Mouse (Mus musculus) MEL (cell line): ENCODE results near the gene Ptgis. TPM values are rescaled to one million over a fixed set of nuclear protein-coding genes. Genes with fewer than 3 reads are reported as not detected.

ENCODE experiments used
- DNase-seq: peaks from one replicate; pipeline ENCODE4 v3.0.0; 2011; ENCODE audit warnings: low read depth, low spot score
- H3K27ac ChIP-seq: 2 replicates; pipeline ENCODE4 v1.5.1; 2012; ENCODE audit warnings: low read depth, mild to moderate bottlenecking, control low read depth, low read length, moderate library complexity; ENCODE audit not compliant: control insufficient read depth
- H3K27me3 ChIP-seq, 2 experiments: fragments of 150-350 bp in 1 of 2; sonication (generic) in 1 of 2; 2 replicates each; pipeline ENCODE4 v1.6.1; 2012; ENCODE audit warnings: low read length in 2 of 2, mild to moderate bottlenecking in 2 of 2, improper control_type of control experiment in 1 of 2, moderate library complexity in 1 of 2; ENCODE audit not compliant: insufficient read depth in 2 of 2, control insufficient read depth in 1 of 2
- H3K36me3 ChIP-seq, 2 experiments: 2 replicates each; pipeline ENCODE4 v1.6.1; 2012 to 2014; ENCODE audit warnings: low read length in 2 of 2, improper control_type of control experiment in 1 of 2, inconsistent platforms in 1 of 2, mild to moderate bottlenecking in 1 of 2; ENCODE audit not compliant: insufficient read depth in 2 of 2, control insufficient read depth in 1 of 2
- H3K4me1 ChIP-seq, 2 experiments: fragments of 150-350 bp in 1 of 2; sonication (generic) in 1 of 2; 2 replicates each; pipeline ENCODE4 v1.6.1; 2012; ENCODE audit warnings: low read length in 2 of 2, improper control_type of control experiment in 1 of 2, mild to moderate bottlenecking in 1 of 2; ENCODE audit not compliant: insufficient read depth in 2 of 2, control insufficient read depth in 1 of 2
- H3K4me3 ChIP-seq, 2 experiments: fragments of 150-350 bp in 1 of 2; sonication (generic) in 1 of 2; 2 replicates each; pipeline ENCODE4 v1.5.1; 2012; ENCODE audit warnings: low read depth in 2 of 2, low read length in 2 of 2, mild to moderate bottlenecking in 2 of 2, moderate library complexity in 2 of 2, control low read depth in 1 of 2, improper control_type of control experiment in 1 of 2; ENCODE audit not compliant: control insufficient read depth in 1 of 2, insufficient read depth in 1 of 2
- H3K79me2 ChIP-seq: 2 replicates; pipeline ENCODE4 v1.6.1; 2012; ENCODE audit warnings: mild to moderate bottlenecking, low read length, moderate library complexity; ENCODE audit not compliant: control insufficient read depth, poor library complexity, insufficient read depth
- H3K9ac ChIP-seq: 2 replicates; pipeline ENCODE4 v1.6.1; 2012; ENCODE audit warnings: low read depth, mild to moderate bottlenecking, control low read depth, low read length, moderate library complexity; ENCODE audit not compliant: control insufficient read depth, poor library complexity, severe bottlenecking
- H3K9me3 ChIP-seq: fragments of 150-350 bp; sonication (generic); replicated peaks from 2 replicates; pipeline ENCODE4 v1.6.1; 2012; ENCODE audit warnings: mild to moderate bottlenecking, low read length, improper control_type of control experiment, moderate library complexity; ENCODE audit not compliant: insufficient read depth
- BHLHE40 ChIP-seq: IDR thresholded peaks from 2 replicates; pipeline ENCODE4 v1.6.1; 2012; ENCODE audit warnings: low read depth, mild to moderate bottlenecking, inconsistent platforms, low read length, improper control_type of control experiment, borderline replicate concordance
- CHD1 ChIP-seq: IDR thresholded peaks from 2 replicates; pipeline ENCODE4 v1.6.1; 2012; ENCODE audit warnings: low read depth, mild to moderate bottlenecking, inconsistent platforms, low read length, improper control_type of control experiment
- CHD2 ChIP-seq: IDR thresholded peaks from 2 replicates; pipeline ENCODE4 v1.6.1; 2011; ENCODE audit warnings: low read length, improper control_type of control experiment
- ELF1 ChIP-seq: IDR thresholded peaks from 2 replicates; pipeline ENCODE4 v1.6.1; 2014; ENCODE audit warnings: low read depth, mild to moderate bottlenecking, inconsistent platforms, low read length, improper control_type of control experiment, moderate library complexity
- EP300 ChIP-seq, 2 experiments: IDR thresholded peaks; 2 replicates each; pipeline ENCODE4 v1.6.1; 2011; ENCODE audit warnings: improper control_type of control experiment in 2 of 2, low read length in 2 of 2, low read depth in 1 of 2, mild to moderate bottlenecking in 1 of 2
- JUND ChIP-seq: IDR thresholded peaks from 2 replicates; pipeline ENCODE4 v1.6.1; 2011; ENCODE audit warnings: low read depth, mild to moderate bottlenecking, improper control_type of control experiment, low read length
- KAT2A ChIP-seq: conservative IDR thresholded peaks from 2 replicates; pipeline ENCODE4 v1.6.1; 2012; ENCODE audit warnings: low read depth, low read length, improper control_type of control experiment, inconsistent platforms
- MAFK ChIP-seq: IDR thresholded peaks from 2 replicates; pipeline ENCODE4 v1.6.1; 2011; ENCODE audit warnings: low read depth, mild to moderate bottlenecking, low read length, improper control_type of control experiment, borderline replicate concordance
- MAX ChIP-seq: IDR thresholded peaks from 2 replicates; pipeline ENCODE4 v1.6.1; 2011; ENCODE audit warnings: low read length, improper control_type of control experiment
- MEF2A ChIP-seq: IDR thresholded peaks from 2 replicates; pipeline ENCODE4 v1.6.1; 2014; ENCODE audit warnings: low read depth, mild to moderate bottlenecking, inconsistent platforms, low read length, improper control_type of control experiment; ENCODE audit not compliant: poor library complexity, insufficient replicate concordance, severe bottlenecking; ENCODE audit errors: extremely low read depth
- MXI1 ChIP-seq: IDR thresholded peaks from 2 replicates; pipeline ENCODE4 v1.6.1; 2011; ENCODE audit warnings: mild to moderate bottlenecking, low read depth, low read length, improper control_type of control experiment
- MYB ChIP-seq: IDR thresholded peaks from 2 replicates; pipeline ENCODE4 v1.6.1; 2011; ENCODE audit warnings: mild to moderate bottlenecking, low read depth, low read length, improper control_type of control experiment
- MYC ChIP-seq: IDR thresholded peaks from 2 replicates; pipeline ENCODE4 v1.6.1; 2011; ENCODE audit warnings: low read depth, mild to moderate bottlenecking, low read length, improper control_type of control experiment, moderate library complexity
- NELFE ChIP-seq: IDR thresholded peaks from 2 replicates; pipeline ENCODE4 v1.6.1; 2011; ENCODE audit warnings: low read depth, low read length, improper control_type of control experiment
- NRF1 ChIP-seq: IDR thresholded peaks from 2 replicates; pipeline ENCODE4 v1.6.1; 2014; ENCODE audit warnings: low read depth, mild to moderate bottlenecking, inconsistent platforms, low read length, improper control_type of control experiment, moderate library complexity; ENCODE audit not compliant: poor library complexity, insufficient read depth, severe bottlenecking
- POLR2A ChIP-seq, 2 experiments: IDR thresholded peaks; 2 replicates each; pipeline ENCODE4 v1.6.1; 2011 to 2012; ENCODE audit warnings: low read length in 2 of 2, mild to moderate bottlenecking in 2 of 2, control low read depth in 1 of 2, improper control_type of control experiment in 1 of 2, low read depth in 1 of 2, moderate library complexity in 1 of 2; ENCODE audit not compliant: control insufficient read depth in 1 of 2, insufficient read depth in 1 of 2, poor library complexity in 1 of 2
- POLR2AphosphoS2 ChIP-seq: IDR thresholded peaks from 2 replicates; pipeline ENCODE4 v1.6.1; 2011; ENCODE audit warnings: low read length, improper control_type of control experiment
- RCOR1 ChIP-seq: IDR thresholded peaks from 2 replicates; pipeline ENCODE4 v1.6.1; 2012; ENCODE audit warnings: low read depth, mild to moderate bottlenecking, inconsistent platforms, low read length, improper control_type of control experiment
- TAL1 ChIP-seq: IDR thresholded peaks from 2 replicates; pipeline ENCODE4 v1.6.1; 2012; ENCODE audit warnings: mild to moderate bottlenecking, inconsistent platforms, low read length, moderate library complexity, mixed read lengths
- TCF12 ChIP-seq: IDR thresholded peaks from 2 replicates; pipeline ENCODE4 v1.6.1; 2014; ENCODE audit warnings: low read depth, mild to moderate bottlenecking, inconsistent platforms, low read length, improper control_type of control experiment, moderate library complexity
- USF2 ChIP-seq, 2 experiments: IDR thresholded peaks; 2 replicates each; pipeline ENCODE4 v1.6.1; 2011 to 2012; ENCODE audit warnings: improper control_type of control experiment in 2 of 2, low read length in 2 of 2, borderline replicate concordance in 1 of 2, inconsistent platforms in 1 of 2, low read depth in 1 of 2, mild to moderate bottlenecking in 1 of 2; ENCODE audit not compliant: insufficient read depth in 1 of 2
- ZC3H11A ChIP-seq: IDR thresholded peaks from 2 replicates; pipeline ENCODE4 v1.6.1; 2012; ENCODE audit warnings: low read depth, mild to moderate bottlenecking, inconsistent platforms, low read length, improper control_type of control experiment
- ZKSCAN1 ChIP-seq: IDR thresholded peaks from 2 replicates; pipeline ENCODE4 v1.6.1; 2012; ENCODE audit warnings: low read depth, mild to moderate bottlenecking, inconsistent platforms, low read length, improper control_type of control experiment, moderate library complexity
- ZMIZ1 ChIP-seq: IDR thresholded peaks from 2 replicates; pipeline ENCODE4 v1.6.1; 2012; ENCODE audit warnings: low read depth, mild to moderate bottlenecking, inconsistent platforms, low read length, improper control_type of control experiment, moderate library complexity
- polyA plus RNA-seq, 2 experiments: library from polyadenylated mRNA; stranded (reverse) in 1 of 2; unstranded in 1 of 2; fragments of >175 nt in 1 of 2; fragments of >200 nt in 1 of 2; gene quantifications; 2 replicates each; pipeline versions ENCODE4 v1.2.1 to v1.2.4; 2012; ENCODE audit warnings: low replicate concordance in 2 of 2, low read depth in 1 of 2; ENCODE audit not compliant: insufficient read length in 2 of 2, insufficient read depth in 1 of 2, missing spikeins in 1 of 2
- total RNA-seq: library from RNA; depleted of rRNA; stranded (reverse); fragments of 300-350 nt; gene quantifications from 2 replicates; pipeline ENCODE4 v1.2.3, GENCODE M21; 2012; rRNA removed

Gene Ptgis
- total RNA-seq (7.3 and 7.6 TPM in 2 replicates), polyA plus RNA-seq (10 to 100 TPM in 1 of 2 experiments, not detected in 1; 12.7 TPM)

GRCm38 (mm10) chr2:167240008-167240964 is at the start of gene Ptgis:
Gene Ptgis (minus strand): TSS chr2:167240604.
- Histone ChIP-seq H3K4me1 (no peaks in the 10 kb centered on the region), H3K27me3 (peaks cover 0 to 6% of the 10 kb centered on the region in 2 experiments; a peak in 3 of 4 replicates), H3K79me2 (no peaks in the 10 kb centered on the region), H3K9ac (no peak within 1 kb of the TSS), H3K9me3 (no peaks in the 10 kb centered on the region), H3K27ac (no peak within 1 kb of the TSS), H3K4me3 (no peak within 1 kb of the TSS), H3K36me3 (no peaks in the 10 kb centered on the region)
- no peak for DNase-seq
- TF ChIP-seq ZMIZ1 (no peak), POLR2A (IDR thresholded peaks at IDR 0.05; ENCODE audit: control insufficient read depth in 1 of 2, insufficient read depth in 1 of 2, low read depth in 1 of 2, low read length in 2 of 2, poor library complexity in 1 of 2) (no peak), TCF12 (no peak), RCOR1 (no peak), POLR2AphosphoS2 (no peak), MYC (no peak), ELF1 (no peak), JUND (no peak)

GRCm38 (mm10) chr2:167281461-167281860 is 41.1 kb upstream of the Ptgis start:
- Histone ChIP-seq H3K79me2 (no peaks in the 10 kb centered on the region), H3K9me3 (no peaks in the 10 kb centered on the region), H3K9ac (no peak overlapping the region), H3K4me3 (no peak overlapping the region), H3K4me1 (no peaks in the 10 kb centered on the region), H3K27me3 (no peaks in the 10 kb centered on the region; a peak in 1 of 4 replicates), H3K27ac (no peak overlapping the region), H3K36me3 (no peaks in the 10 kb centered on the region)
- TF ChIP-seq RCOR1 (no peak), ZC3H11A (no peak), TAL1 (no peak), KAT2A (no peak), POLR2AphosphoS2 (no peak), EP300 (IDR thresholded peaks at IDR 0.05; ENCODE audit: low read depth in 1 of 2, low read length in 2 of 2) (no peak), MEF2A (no peak), MYC (no peak), MAX (no peak), MXI1 (no peak), TCF12 (no peak), ZKSCAN1 (no peak), NELFE (no peak), BHLHE40 (no peak), NRF1 (no peak), MYB (no peak), CHD1 (no peak), CHD2 (no peak), USF2 (IDR thresholded peaks at IDR 0.05; ENCODE audit: borderline replicate concordance in 1 of 2, insufficient read depth in 1 of 2, low read depth in 1 of 2, low read length in 2 of 2) (no peak), MAFK (no peak)
- no peak for DNase-seq
